Mouse (Mus musculus): ENCODE measurements around the gene Ripor3. TPM values are rescaled to one million over a fixed set of nuclear protein-coding genes. Genes with fewer than 3 reads are reported as not detected.

Ripor3 gene
- polyA plus RNA-seq, 1 experiment from 2014 or later, result 0.98 TPM

- Histone ChIP-seq H3K9me3 (no peaks in the 10 kb centered on the region), H3K27me3 (no peaks in the 10 kb centered on the region), H3K27ac (peak within 1 kb of the TSS; percentile 59), H3K36me3 (no peaks in the 10 kb centered on the region), H3K4me1 (replicated peaks) (peaks cover 28% of the 10 kb centered on the region), H3K4me2 (peak within 1 kb of the TSS; percentile 88), H3K4me3 (replicated peaks) (peak within 1 kb of the TSS; percentile 89), H3K9ac (replicated peaks) (peak within 1 kb of the TSS; percentile 83)
- peak; percentile 92 for ATAC-seq (ENCODE audit: insufficient number of reproducible peaks, insufficient read depth, low FRiP score, low TSS enrichment, low read depth)
- WGBS, result under 1% methylated on average over 91 of the region's 99 CpGs
These were observed 78.3 kb downstream of the Ripor3 start, which contains the start of gene Ptpn1 for GRCm38 (mm10) chr2:167931985-167932726. TSS of gene Ptpn1 (plus strand) at chr2:167932057.

GRCm38 (mm10) chr2:167930975-167931374 lies 79.4 kb downstream of the Ripor3 start:
- H3K9ac ChIP-seq (replicated peaks), result peak overlapping the region; percentile 83; the same call in 1 of the 2 replicates
- 91% methylated on average over 3 of the region's 3 CpGs for WGBS
- ATAC-seq (ENCODE audit: insufficient number of reproducible peaks, insufficient read depth, low FRiP score, low TSS enrichment, low read depth), result no peak
- H3K27me3 ChIP-seq, result no peaks in the 10 kb centered on the region
- H3K9me3 ChIP-seq, result no peaks in the 10 kb centered on the region
- no peak overlapping the region for H3K4me3 ChIP-seq (replicated peaks)
- H3K4me2 ChIP-seq, result peak overlapping the region; percentile 88
- H3K36me3 ChIP-seq, result no peaks in the 10 kb centered on the region
- H3K27ac ChIP-seq, result peak overlapping the region; percentile 59; the same call in 1 of the 2 replicates
- peaks cover 28% of the 10 kb centered on the region for H3K4me1 ChIP-seq (replicated peaks)

Other genes with a start within 250 kb of the Ripor3 start
- gene Ptpn1, start 78.6 kb downstream of the Ripor3 start, polyA plus RNA-seq (2016; fragmentation: Nextera tagmentation; extraction: Ambion mirVana), result 51.7 and 60.1 TPM in 2 replicates
- 5.4 and 6.4 TPM in 2 replicates for gene Pard6b, start 70.4 kb upstream of the Ripor3 start, polyA plus RNA-seq (2016; fragmentation: Nextera tagmentation; extraction: Ambion mirVana)
- 6.1 and 26.0 TPM in 2 replicates for gene Adnp, start 196.5 kb upstream of the Ripor3 start, polyA plus RNA-seq (2016; fragmentation: Nextera tagmentation; extraction: Ambion mirVana)
- 23.2 and 29.6 TPM in 2 replicates for gene Gm20716, start 219.7 kb upstream of the Ripor3 start, polyA plus RNA-seq (2016; fragmentation: Nextera tagmentation; extraction: Ambion mirVana)
- 72.4 and 73.8 TPM in 2 replicates for gene Dpm1, start 220.0 kb upstream of the Ripor3 start, polyA plus RNA-seq (2016; fragmentation: Nextera tagmentation; extraction: Ambion mirVana)
- 9.2 and 10.8 TPM in 2 replicates for gene Mocs3, start 220.0 kb upstream of the Ripor3 start, polyA plus RNA-seq (2016; fragmentation: Nextera tagmentation; extraction: Ambion mirVana)